Mouse (Mus musculus): ENCODE measurements at regions not wholly inside any gene's neighbourhood (a gene's known extent, or its start where the extent isn't known, plus 50 kb on each side); places are given as distances from the start of the nearest gene placed in this dataset.

DNA sequence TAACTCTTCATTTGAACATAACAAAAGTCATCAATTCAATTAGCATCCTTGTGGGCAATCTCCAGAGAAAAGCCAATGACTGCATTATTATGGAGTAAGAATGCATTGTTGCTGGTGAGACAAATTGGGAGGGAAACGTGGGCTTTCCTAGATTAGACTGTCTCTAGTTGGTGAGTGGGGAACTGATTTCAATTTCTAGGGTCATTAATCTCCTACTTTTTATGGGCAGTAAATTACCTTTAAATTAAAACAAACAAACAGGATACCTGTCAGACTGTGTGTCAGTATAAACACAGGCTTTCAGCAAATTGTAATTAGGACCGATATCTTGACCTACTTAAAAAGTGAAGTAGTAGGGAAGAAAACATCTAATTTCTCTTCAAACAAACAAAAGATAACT, 307.4 kb upstream of the Tmem161b start:
- ATAC-seq (replicated peaks; ENCODE audit: extremely low read depth, insufficient read depth, low FRiP score), result no peak
- Histone ChIP-seq H3K9ac (ENCODE audit: low read length) (no peak overlapping the region), H3K4me2 (ENCODE audit: low read depth, low read length) (no peak overlapping the region), H3K4me1 (ENCODE audit: control insufficient read depth, insufficient read depth, low read length) (no peaks in the 10 kb centered on the region), H3K9me3 (replicated peaks; ENCODE audit: control insufficient read depth, low read length) (peaks cover 6% of the 10 kb centered on the region; the same call in 1 of the 2 replicates), H3K27me3 (ENCODE audit: control insufficient read depth, insufficient read depth, low read length) (no peaks in the 10 kb centered on the region), H3K4me3 (ENCODE audit: low read length) (no peak overlapping the region), H3K36me3 (ENCODE audit: control insufficient read depth, insufficient read depth) (no peaks in the 10 kb centered on the region), H3K27ac (ENCODE audit: low read length) (no peak overlapping the region)
- WGBS, result 68% methylated on average over 2 of the region's 2 CpGs

DNA sequence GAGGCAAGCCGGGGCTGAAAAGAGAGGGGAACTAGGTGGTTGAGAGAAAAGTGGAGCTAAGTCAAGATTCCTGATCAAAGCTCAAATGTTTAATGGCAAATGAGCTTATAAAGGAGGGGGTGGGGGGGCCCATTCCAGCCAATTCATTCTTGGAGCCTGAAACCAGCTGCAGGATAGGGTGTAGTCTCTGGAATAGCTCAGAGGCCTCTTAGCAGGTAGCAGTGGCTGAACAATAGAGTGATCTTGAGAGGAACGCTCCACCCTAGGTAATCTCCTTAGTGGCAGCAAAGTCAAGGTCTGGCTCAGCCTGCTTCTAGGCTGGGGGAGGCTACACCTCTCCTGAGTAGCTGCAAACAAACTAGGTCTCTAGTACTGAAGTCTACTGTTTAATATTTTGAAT, 289.3 kb upstream of the Tmem161b start:
- Histone ChIP-seq H3K4me3 (ENCODE audit: low read length) (no peak overlapping the region), H3K9me3 (replicated peaks; ENCODE audit: control insufficient read depth, low read length) (0 out of 2 replicates have a peak, but pooled peaks cover 3% of the 10 kb centered on the region), H3K4me2 (ENCODE audit: low read depth, low read length) (no peak overlapping the region), H3K9ac (ENCODE audit: low read length) (no peak overlapping the region), H3K27ac (ENCODE audit: low read length) (no peak overlapping the region), H3K27me3 (ENCODE audit: control insufficient read depth, insufficient read depth, low read length) (no peaks in the 10 kb centered on the region), H3K4me1 (ENCODE audit: control insufficient read depth, insufficient read depth, low read length) (no peaks in the 10 kb centered on the region), H3K36me3 (ENCODE audit: control insufficient read depth, insufficient read depth) (no peaks in the 10 kb centered on the region)
- ATAC-seq (replicated peaks; ENCODE audit: extremely low read depth, insufficient read depth, low FRiP score), result no peak
- 69% methylated on average over 2 of the region's 2 CpGs for WGBS

DNA sequence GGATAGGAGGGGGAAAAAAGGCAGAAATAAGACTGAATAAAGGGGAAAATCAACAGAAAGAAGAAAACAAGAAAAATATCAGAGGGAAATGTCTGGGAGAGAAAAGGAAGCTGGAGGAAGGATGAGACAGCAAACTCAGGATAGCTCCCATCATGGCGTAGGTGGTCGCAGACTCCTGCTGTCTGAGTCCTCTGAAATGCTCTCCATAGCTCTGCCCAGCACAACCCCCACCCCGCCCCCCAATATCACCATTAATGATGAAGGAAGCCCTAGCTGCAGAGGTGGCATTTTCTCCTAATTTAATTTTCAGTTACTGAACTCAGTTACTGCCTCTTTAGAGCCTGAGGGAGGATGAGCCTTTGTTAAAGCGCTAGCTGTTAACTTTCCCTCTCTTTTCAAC, 275.6 kb upstream of the Tmem161b start:
- H3K9ac ChIP-seq (ENCODE audit: low read length), result no peak overlapping the region
- H3K4me3 ChIP-seq (ENCODE audit: low read length), result no peak overlapping the region
- no peak overlapping the region for H3K27ac ChIP-seq (ENCODE audit: low read length)
- no peaks in the 10 kb centered on the region for H3K9me3 ChIP-seq (replicated peaks; ENCODE audit: control insufficient read depth, low read length)
- no peak overlapping the region for H3K4me2 ChIP-seq (ENCODE audit: low read depth, low read length)
- ATAC-seq (replicated peaks; ENCODE audit: extremely low read depth, insufficient read depth, low FRiP score), result no peak
- H3K36me3 ChIP-seq (ENCODE audit: control insufficient read depth, insufficient read depth), result no peaks in the 10 kb centered on the region
- no peaks in the 10 kb centered on the region for H3K27me3 ChIP-seq (ENCODE audit: control insufficient read depth, insufficient read depth, low read length)
- no peaks in the 10 kb centered on the region for H3K4me1 ChIP-seq (ENCODE audit: control insufficient read depth, insufficient read depth, low read length)
- 66% methylated on average over 4 of the region's 4 CpGs for WGBS

DNA sequence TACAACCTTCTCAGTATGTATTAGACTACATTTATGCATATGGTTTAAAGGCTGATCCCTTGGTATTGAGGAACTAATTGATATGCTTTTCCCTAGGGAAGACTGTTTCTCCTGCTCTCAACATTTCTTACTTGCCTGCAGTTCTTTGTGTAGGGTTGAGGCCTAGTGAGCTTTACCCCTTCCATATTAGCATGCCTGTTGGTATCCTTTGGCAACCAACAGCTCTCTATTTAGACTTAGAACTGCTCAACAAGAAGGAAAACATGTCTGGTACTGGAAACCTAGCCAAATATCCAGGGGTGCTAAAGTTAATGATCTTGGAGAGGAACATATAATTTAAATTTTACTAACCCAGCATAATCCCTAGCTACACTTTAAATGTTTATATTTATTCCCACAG, 270.9 kb upstream of the Tmem161b start:
- Histone ChIP-seq H3K9me3 (replicated peaks; ENCODE audit: control insufficient read depth, low read length) (no peaks in the 10 kb centered on the region), H3K9ac (ENCODE audit: low read length) (no peak overlapping the region), H3K4me1 (ENCODE audit: control insufficient read depth, insufficient read depth, low read length) (no peaks in the 10 kb centered on the region), H3K27me3 (ENCODE audit: control insufficient read depth, insufficient read depth, low read length) (no peaks in the 10 kb centered on the region), H3K27ac (ENCODE audit: low read length) (no peak overlapping the region), H3K4me3 (ENCODE audit: low read length) (no peak overlapping the region), H3K4me2 (ENCODE audit: low read depth, low read length) (no peak overlapping the region), H3K36me3 (ENCODE audit: control insufficient read depth, insufficient read depth) (no peaks in the 10 kb centered on the region)
- ATAC-seq (replicated peaks; ENCODE audit: extremely low read depth, insufficient read depth, low FRiP score), result no peak

DNA sequence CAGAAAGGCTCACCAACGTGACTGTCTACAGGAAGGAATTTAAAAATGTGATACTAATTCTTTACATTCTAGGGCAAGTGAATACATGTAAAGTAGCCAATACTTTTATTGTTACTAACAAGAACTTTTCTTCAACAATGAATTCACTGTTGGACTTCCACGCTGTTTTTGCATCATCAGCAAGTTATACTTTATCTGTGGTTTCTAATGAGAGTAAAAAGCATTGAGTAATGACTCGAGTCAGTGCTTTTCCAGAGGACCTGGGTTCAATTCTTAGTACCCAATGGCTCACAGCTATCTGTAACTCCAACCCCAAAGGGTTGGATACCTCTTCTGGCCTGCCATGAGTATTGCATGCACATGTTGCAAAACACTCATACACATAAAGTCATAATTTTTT, 270.3 kb upstream of the Tmem161b start:
- no peaks in the 10 kb centered on the region for H3K4me1 ChIP-seq (ENCODE audit: control insufficient read depth, insufficient read depth, low read length)
- H3K27ac ChIP-seq (ENCODE audit: low read length), result no peak overlapping the region
- H3K4me3 ChIP-seq (ENCODE audit: low read length), result no peak overlapping the region
- H3K9me3 ChIP-seq (replicated peaks; ENCODE audit: control insufficient read depth, low read length), result no peaks in the 10 kb centered on the region
- no peak overlapping the region for H3K4me2 ChIP-seq (ENCODE audit: low read depth, low read length)
- no peaks in the 10 kb centered on the region for H3K36me3 ChIP-seq (ENCODE audit: control insufficient read depth, insufficient read depth)
- no peak for ATAC-seq (replicated peaks; ENCODE audit: extremely low read depth, insufficient read depth, low FRiP score)
- H3K27me3 ChIP-seq (ENCODE audit: control insufficient read depth, insufficient read depth, low read length), result no peaks in the 10 kb centered on the region
- H3K9ac ChIP-seq (ENCODE audit: low read length), result no peak overlapping the region
- 69% methylated on average over 3 of the region's 3 CpGs for WGBS

DNA sequence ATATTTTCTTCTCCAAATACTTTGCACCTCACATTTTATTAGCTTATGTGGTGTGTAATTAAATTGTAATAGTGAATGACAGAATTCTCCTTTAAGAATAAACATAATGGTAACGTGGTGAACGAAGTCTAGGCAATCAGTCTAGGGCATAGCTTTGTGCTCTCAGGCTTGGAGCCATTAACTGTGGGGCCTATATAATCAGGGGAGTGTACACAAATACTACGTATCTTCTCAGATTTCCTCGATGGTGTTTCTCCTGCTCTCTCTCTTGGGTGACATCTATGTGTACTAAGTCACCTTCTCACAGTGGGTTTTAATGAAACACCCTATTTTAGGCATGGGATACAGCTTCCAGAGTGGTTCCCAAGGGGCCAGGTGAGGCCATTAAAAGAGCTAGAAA, 269.7 kb upstream of the Tmem161b start:
- 59% methylated on average over 4 of the region's 4 CpGs for WGBS
- Histone ChIP-seq H3K4me1 (ENCODE audit: control insufficient read depth, insufficient read depth, low read length) (no peaks in the 10 kb centered on the region), H3K36me3 (ENCODE audit: control insufficient read depth, insufficient read depth) (no peaks in the 10 kb centered on the region), H3K4me3 (ENCODE audit: low read length) (no peak overlapping the region), H3K27ac (ENCODE audit: low read length) (no peak overlapping the region), H3K4me2 (ENCODE audit: low read depth, low read length) (no peak overlapping the region), H3K9me3 (replicated peaks; ENCODE audit: control insufficient read depth, low read length) (no peaks in the 10 kb centered on the region), H3K9ac (ENCODE audit: low read length) (no peak overlapping the region), H3K27me3 (ENCODE audit: control insufficient read depth, insufficient read depth, low read length) (no peaks in the 10 kb centered on the region)
- ATAC-seq (replicated peaks; ENCODE audit: extremely low read depth, insufficient read depth, low FRiP score), result no peak

DNA sequence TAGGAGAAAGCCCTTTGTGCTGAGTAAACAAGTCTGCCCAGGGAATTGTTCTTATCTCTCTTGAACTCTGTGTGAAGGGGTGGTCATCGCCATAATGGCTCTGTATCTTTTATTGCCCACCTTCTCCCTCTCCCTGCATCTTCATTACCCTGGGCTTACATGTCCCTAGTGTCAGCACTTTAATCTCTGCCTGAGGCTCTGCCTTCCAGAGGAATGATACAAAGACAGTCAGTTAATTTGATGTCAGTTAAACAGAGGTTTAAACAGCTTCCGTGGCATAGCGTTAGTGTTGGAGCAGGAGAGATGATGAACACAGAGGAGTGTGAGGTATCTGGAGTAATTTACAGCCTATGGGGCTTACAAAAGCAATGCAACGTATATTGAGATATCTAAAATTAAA, 269.2 kb upstream of the Tmem161b start:
- Histone ChIP-seq H3K36me3 (ENCODE audit: control insufficient read depth, insufficient read depth) (no peaks in the 10 kb centered on the region), H3K4me2 (ENCODE audit: low read depth, low read length) (no peak overlapping the region), H3K9ac (ENCODE audit: low read length) (no peak overlapping the region), H3K4me3 (ENCODE audit: low read length) (no peak overlapping the region), H3K27ac (ENCODE audit: low read length) (no peak overlapping the region), H3K27me3 (ENCODE audit: control insufficient read depth, insufficient read depth, low read length) (no peaks in the 10 kb centered on the region), H3K4me1 (ENCODE audit: control insufficient read depth, insufficient read depth, low read length) (no peaks in the 10 kb centered on the region), H3K9me3 (replicated peaks; ENCODE audit: control insufficient read depth, low read length) (no peaks in the 10 kb centered on the region)
- ATAC-seq (replicated peaks; ENCODE audit: extremely low read depth, insufficient read depth, low FRiP score), result no peak
- WGBS, result 64% methylated on average over 4 of the region's 4 CpGs

DNA sequence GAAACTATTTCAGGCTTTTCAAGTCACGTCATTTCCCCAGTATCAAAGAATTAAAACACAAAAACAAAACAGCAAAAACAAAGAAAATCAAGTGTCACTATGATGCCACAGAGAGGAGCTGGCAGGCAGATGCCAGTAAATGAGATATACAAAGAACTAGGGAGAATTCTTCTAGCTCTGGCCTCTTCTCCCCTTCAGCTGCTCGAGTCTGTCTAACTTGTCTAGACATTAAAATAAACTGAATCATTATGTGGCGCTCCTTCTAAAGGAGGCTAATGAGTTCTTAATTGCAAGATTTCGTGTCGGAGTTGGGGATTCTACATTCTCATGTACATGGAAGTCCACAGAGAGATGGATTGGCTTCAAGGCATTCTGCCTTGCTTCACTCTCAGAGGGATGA, 266.4 kb upstream of the Tmem161b start:
- Histone ChIP-seq H3K4me3 (ENCODE audit: low read length) (no peak overlapping the region), H3K9me3 (replicated peaks; ENCODE audit: control insufficient read depth, low read length) (no peaks in the 10 kb centered on the region), H3K9ac (ENCODE audit: low read length) (no peak overlapping the region), H3K27me3 (ENCODE audit: control insufficient read depth, insufficient read depth, low read length) (no peaks in the 10 kb centered on the region), H3K4me2 (ENCODE audit: low read depth, low read length) (no peak overlapping the region), H3K27ac (ENCODE audit: low read length) (no peak overlapping the region), H3K36me3 (ENCODE audit: control insufficient read depth, insufficient read depth) (no peaks in the 10 kb centered on the region), H3K4me1 (ENCODE audit: control insufficient read depth, insufficient read depth, low read length) (no peaks in the 10 kb centered on the region)
- WGBS, result 80% methylated on average over 5 of the region's 5 CpGs
- no peak for ATAC-seq (replicated peaks; ENCODE audit: extremely low read depth, insufficient read depth, low FRiP score)

DNA sequence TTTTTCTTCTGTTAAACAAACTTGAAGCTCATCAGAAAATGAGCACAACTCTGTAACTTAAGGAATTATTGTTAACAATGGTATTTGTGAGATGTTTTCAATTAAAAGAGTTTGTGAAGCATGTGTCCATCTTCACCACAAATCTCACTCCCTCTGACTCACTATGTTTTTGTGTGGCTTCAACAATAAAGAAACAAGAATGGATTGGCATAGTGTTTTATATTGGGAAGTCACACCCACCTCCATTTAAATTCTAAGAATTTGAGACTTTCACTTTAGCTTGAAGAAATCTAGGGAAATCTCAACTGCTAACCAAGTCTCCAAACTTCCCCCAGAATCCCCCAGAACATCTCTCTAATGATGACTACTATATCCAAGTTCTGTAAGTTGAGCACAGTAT, 243.6 kb upstream of the Tmem161b start:
- Histone ChIP-seq H3K36me3 (ENCODE audit: control insufficient read depth, insufficient read depth) (no peaks in the 10 kb centered on the region), H3K4me3 (ENCODE audit: low read length) (no peak overlapping the region), H3K27me3 (ENCODE audit: control insufficient read depth, insufficient read depth, low read length) (no peaks in the 10 kb centered on the region), H3K4me1 (ENCODE audit: control insufficient read depth, insufficient read depth, low read length) (no peaks in the 10 kb centered on the region), H3K9ac (ENCODE audit: low read length) (no peak overlapping the region), H3K9me3 (replicated peaks; ENCODE audit: control insufficient read depth, low read length) (no peaks in the 10 kb centered on the region), H3K4me2 (ENCODE audit: low read depth, low read length) (no peak overlapping the region), H3K27ac (ENCODE audit: low read length) (no peak overlapping the region)
- no peak for ATAC-seq (replicated peaks; ENCODE audit: extremely low read depth, insufficient read depth, low FRiP score)

DNA sequence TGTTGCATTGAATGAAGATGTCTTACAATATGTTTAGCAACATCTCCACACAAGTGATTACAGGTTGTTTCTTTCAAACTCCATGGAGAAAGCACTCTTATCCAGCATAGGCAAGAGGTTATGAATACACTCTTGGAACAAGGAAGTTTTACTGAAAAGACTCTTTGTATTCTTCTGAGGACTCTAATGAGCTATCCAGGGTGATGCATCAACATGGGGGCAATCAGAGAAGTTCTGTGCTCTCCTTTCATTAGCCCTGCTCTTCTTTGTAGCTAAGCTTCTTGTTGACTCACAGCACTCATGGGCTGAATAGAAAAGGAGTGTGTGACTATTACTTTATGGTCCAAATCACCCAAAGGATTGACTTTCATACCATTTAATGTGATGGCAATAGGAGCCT, 242.6 kb upstream of the Tmem161b start:
- no peak overlapping the region for H3K4me3 ChIP-seq (ENCODE audit: low read length)
- H3K4me2 ChIP-seq (ENCODE audit: low read depth, low read length), result no peak overlapping the region
- no peak for ATAC-seq (replicated peaks; ENCODE audit: extremely low read depth, insufficient read depth, low FRiP score)
- no peaks in the 10 kb centered on the region for H3K9me3 ChIP-seq (replicated peaks; ENCODE audit: control insufficient read depth, low read length)
- no peaks in the 10 kb centered on the region for H3K36me3 ChIP-seq (ENCODE audit: control insufficient read depth, insufficient read depth)
- H3K27me3 ChIP-seq (ENCODE audit: control insufficient read depth, insufficient read depth, low read length), result no peaks in the 10 kb centered on the region
- no peak overlapping the region for H3K27ac ChIP-seq (ENCODE audit: low read length)
- H3K9ac ChIP-seq (ENCODE audit: low read length), result no peak overlapping the region
- H3K4me1 ChIP-seq (ENCODE audit: control insufficient read depth, insufficient read depth, low read length), result no peaks in the 10 kb centered on the region

All from heart, embryonic 16.5 days (tissue).